Mouse (Mus musculus) ovary, postnatal 36 days (tissue): ENCODE data around the gene Isl2.
A peak's percentile ranks its signal among the peaks of the same experiment; 100 is the strongest.

Source experiments
- DNase-seq: peaks from one replicate; pipeline ENCODE4 v3.0.0; 2022; ENCODE audit warnings: low spot score, mixed read lengths

The Isl2 gene

GRCm38 (mm10) chr9:55538377-55538776, at the start of gene Isl2:
Gene Isl2 (plus strand): TSS chr9:55538672.
- DNase-seq: no peak

GRCm38 (mm10) chr9:55507922-55508321, 30.6 kb upstream of the Isl2 start:
- DNase-seq: no peak

- DNase-seq: no peak
Measured at GRCm38 (mm10) chr9:55508701-55509100, 29.8 kb upstream of the Isl2 start.

- DNase-seq: no peak
Measured at GRCm38 (mm10) chr9:55509731-55510130, 28.7 kb upstream of the Isl2 start.

GRCm38 (mm10) chr9:55510651-55511235, 27.7 kb upstream of the Isl2 start:
- DNase-seq: no peak

- DNase-seq: peak; percentile 60
Measured at GRCm38 (mm10) chr9:55511521-55511993, 26.9 kb upstream of the Isl2 start.

DNA sequence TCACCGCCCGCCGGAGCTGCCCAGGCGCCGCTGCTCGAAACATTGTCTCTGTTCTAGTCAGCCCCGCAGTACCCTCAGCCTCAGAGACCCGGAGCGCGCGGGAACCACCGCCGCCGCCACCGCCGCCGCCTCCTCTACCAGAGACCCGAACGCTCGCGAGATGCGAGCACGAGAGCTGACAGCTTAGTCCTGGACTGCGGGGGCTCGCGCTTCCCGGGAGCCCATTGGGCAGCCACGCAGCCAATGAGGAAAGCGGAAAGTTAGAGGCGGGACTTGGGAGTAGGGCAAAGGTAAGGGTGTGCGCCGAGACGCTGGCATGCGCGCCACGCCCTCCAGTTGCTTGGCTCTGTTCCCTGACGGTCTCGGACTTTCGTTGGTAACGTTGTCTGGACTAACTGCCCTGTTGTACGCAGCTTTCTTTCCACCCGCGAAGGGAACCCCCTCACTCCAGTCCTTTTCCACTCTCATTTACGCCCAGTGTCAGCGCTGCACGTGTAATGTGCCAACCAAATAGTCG, 26.4 kb upstream of the Isl2 start, which contains the start of gene Etfa:
Etfa (minus strand) TSS at position 217 of the 517 bp plus-strand sequence.
- DNase-seq: peak; percentile 95

DNA sequence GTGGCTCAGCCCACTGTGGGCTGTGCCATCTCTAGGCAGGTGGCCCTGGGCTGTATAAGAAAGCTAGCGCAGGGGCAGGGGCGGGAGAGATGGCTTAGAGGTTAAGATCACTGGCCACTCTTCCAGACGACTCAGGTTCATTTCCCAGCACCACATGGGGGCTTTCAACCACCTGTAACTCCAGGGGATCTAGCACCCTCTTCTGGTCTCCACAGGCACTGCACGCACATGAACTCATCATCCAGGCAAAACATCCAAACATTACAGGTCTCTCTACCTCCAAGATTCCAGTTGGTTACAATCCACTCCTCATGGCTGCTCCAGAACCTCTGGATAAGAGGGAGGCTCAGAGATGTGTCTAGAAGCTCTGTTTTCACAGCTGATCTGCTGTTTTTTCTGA, 12.8 kb upstream of the Isl2 start:
- DNase-seq: no peak

DNA sequence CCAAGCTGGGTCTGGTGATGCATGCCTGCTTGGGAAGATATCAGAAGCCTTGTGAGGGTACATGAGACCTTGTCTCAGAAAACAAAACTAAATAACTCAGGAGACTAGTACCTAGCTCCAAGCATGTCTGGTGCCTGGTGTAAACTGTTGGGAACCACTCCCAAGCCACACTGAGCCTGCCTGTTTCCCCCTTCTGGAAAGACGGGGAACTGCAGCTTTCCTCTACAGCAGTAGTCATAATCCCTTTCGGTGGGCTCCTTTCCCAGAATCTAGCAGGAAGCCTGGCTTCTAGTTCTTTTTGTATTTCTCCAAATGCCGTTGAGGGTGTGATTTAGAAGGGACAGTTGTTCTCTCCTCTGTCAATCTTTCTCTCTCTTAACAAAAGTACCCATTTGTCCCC, 2.6 kb upstream of the Isl2 start:
- DNase-seq: peak; percentile 24

DNA sequence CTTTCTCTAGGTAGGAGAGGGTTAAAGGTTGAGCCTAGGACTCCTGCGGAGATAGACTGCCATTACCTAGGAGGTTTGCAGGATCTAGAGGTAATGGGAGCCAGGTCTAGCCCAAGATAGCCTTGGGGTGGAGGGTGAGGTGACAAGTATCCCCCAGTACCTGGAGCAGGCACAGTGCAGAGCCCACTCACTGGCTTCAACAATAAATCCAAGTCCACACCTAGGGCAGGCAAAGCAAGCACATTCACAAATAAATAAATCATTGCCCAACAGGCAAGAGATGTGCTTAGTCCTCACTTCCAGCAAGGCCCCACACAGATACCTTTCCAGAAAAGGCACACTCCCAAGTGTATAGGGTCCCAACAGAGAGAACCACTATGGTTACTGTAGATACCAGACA, 534 bp downstream of the Isl2 start:
- DNase-seq: no peak

DNA sequence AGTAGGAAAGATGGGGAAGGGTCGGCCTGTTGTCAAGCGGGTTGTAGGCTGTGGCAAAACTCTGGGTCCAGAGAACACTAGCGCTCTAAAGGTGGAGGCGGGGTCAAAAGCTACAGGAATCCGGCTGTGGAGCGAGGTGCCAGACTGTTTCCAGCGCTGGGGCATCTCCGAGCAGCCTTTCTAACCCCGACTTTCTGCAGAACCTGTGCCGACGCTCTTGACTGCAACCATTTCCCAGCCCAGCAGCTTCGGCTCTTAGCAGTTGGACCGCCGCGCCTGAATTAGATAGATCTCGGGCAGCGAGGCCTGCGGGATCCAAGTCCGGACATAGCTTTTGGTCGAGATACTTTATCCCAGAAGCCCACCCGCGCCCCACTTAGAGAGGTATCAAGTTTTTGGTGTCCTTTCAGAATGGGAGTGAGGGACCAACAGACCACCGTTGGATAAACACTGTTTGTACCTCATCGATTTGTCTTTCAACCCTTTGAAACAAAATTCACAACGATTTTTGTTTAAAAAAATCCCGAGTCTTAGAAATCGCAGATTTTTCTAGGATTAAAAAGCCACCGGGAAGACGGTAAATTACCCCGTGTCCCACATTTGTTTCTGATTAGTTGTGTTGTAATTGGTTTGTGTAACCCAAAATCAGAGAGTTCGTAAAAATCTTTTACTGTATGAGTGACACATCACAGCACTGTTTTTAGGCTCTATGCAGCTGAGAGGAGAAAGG, 1.4 kb downstream of the Isl2 start:
- DNase-seq: no peak

DNA sequence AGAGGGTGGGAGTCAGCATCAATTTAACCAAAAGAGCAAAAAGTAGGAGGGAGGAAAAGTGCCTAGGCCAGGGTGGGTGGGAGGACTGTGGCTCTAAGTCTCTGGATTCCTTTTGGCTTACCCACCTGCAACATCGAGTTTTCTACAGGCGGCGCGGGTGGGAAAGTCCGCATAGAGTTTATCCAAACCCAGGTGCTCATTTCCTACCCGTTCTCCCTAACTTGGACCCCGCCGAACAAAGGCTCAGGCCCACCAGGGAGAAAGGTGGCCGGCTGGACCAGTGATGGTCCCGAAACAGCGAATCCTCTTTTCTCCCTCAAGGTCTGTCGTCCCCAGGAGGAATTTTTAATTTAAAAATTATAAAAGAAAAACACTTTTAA, 1.9 kb downstream of the Isl2 start:
- DNase-seq: no peak

DNA sequence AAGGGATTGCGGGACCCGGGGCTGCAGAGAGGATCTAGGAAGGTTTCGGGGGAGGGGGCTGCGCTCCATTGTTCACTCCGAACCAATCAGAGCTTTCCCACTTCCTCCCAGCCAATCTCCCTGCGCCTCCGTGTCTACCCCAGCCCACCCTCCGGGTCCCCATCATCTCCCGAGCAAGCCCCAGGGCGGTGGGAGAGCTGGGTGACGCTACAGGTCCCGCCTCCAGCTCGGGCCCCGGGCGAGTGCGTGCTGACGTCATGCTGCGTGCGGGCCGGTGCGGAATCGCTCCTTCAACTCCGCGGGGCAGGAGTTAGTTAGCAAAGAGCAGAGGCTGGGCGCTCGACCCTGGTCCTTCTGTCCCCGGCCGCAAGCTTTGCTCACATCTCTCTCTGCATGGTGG, 2.4 kb downstream of the Isl2 start:
- DNase-seq: peak; percentile 49

- peak; percentile 41 for DNase-seq
Measured at GRCm38 (mm10) chr9:55541681-55542365, 3.4 kb downstream of the Isl2 start.

- DNase-seq: peak; percentile 13
Measured at GRCm38 (mm10) chr9:55542366-55543325, 4.2 kb downstream of the Isl2 start.

DNA sequence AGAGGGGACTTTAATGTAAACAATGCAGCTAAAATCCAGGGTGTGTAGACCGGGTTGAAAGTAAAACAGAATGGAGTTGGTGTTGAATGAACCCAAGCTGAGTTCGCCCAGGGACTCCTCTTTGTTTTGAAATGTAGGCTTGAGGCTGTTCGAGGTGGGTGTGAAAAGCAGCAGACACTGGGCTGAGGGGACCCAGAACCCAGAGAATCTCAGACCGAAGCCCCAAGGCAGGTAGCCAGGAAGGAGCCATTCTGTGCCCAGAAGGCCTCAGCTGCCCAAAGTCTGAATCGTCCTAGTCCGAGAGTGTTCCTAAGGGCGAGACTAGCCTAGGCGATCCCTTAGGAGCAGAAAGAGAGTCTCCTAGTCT, 4.8 kb downstream of the Isl2 start:
- DNase-seq: no peak

GRCm38 (mm10) chr9:55543703-55544401, 5.4 kb downstream of the Isl2 start:
- peak; percentile 53 for DNase-seq

GRCm38 (mm10) chr9:55544861-55545555, 6.5 kb downstream of the Isl2 start:
- DNase-seq: peak; percentile 49

DNA sequence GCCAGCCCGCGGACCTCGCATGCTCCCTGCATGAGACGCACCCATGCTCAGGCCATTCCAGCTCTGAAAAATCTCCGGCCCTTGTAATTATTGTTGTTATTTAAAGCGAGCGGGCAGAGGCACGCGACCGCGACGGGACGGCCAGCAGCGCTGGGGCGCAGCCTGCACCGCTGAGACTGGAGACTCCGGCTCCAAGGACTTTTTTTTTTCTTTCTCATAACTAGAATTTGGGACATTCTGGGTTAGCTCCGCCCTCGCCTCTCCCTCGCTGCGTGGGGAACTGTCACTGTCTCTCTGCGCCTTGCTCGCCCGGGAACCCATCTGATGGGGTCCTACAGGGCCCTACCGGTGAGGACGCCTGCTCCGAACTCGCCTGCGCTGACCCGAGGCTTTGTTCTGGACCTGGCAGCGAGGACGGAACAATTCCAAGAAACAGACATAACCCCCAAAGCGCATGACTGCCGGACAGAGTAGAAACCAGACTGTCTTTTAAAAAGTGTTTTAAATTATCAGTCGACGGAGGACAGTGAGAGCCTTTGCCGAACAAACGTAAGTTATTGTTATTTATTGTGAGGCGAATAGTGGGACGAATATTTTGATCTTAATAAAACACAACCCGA, 7.2 kb downstream of the Isl2 start:
- DNase-seq: peak; percentile 14
